Mouse (Mus musculus) forebrain, embryonic 16.5 days (tissue): ENCODE results near the gene Sash3. TPM values are rescaled to one million over a fixed set of nuclear protein-coding genes. Genes with fewer than 3 reads are reported as not detected.

Experiments used
- ATAC-seq: fragments of 200-750 bp; cut with Nextera tagmentation; 2 replicates; pipeline ENCODE4 v1.8.0; 2017; ENCODE audit warnings: mild to moderate bottlenecking, moderate library complexity
- H3K27ac ChIP-seq: fragments of 300-500 bp; sonication (generic); 2 replicates; pipeline ENCODE4 v1.5.1; 2014; ENCODE audit warnings: low read length, control low read depth
- H3K27me3 ChIP-seq: fragments of 300-500 bp; sonication (generic); replicated peaks from 2 replicates; pipeline ENCODE4 v1.6.1; 2014; ENCODE audit warnings: low read length; ENCODE audit not compliant: control insufficient read depth, insufficient read depth
- H3K36me3 ChIP-seq: fragments of 300-500 bp; sonication (generic); 2 replicates; pipeline ENCODE4 v1.6.1; 2014; ENCODE audit not compliant: control insufficient read depth, insufficient read depth
- H3K4me1 ChIP-seq: fragments of 300-500 bp; sonication (generic); replicated peaks from 2 replicates; pipeline ENCODE4 v1.6.1; 2014; ENCODE audit warnings: low read length; ENCODE audit not compliant: control insufficient read depth, insufficient read depth
- H3K4me2 ChIP-seq: fragments of 300-500 bp; sonication (generic); 2 replicates; pipeline ENCODE4 v1.6.1; 2014; ENCODE audit warnings: mild to moderate bottlenecking, low read length, control low read depth
- H3K4me3 ChIP-seq: fragments of 300-500 bp; sonication (generic); replicated peaks from 2 replicates; pipeline ENCODE4 v1.5.1; 2014; ENCODE audit warnings: mild to moderate bottlenecking, low read length, control low read depth
- H3K9ac ChIP-seq: fragments of 300-500 bp; sonication (generic); replicated peaks from 2 replicates; pipeline ENCODE4 v1.6.1; 2014; ENCODE audit warnings: low read depth, low read length, control low read depth
- H3K9me3 ChIP-seq: fragments of 300-500 bp; sonication (generic); 2 replicates; pipeline ENCODE4 v1.6.1; 2016; ENCODE audit warnings: low read length; ENCODE audit not compliant: control insufficient read depth
- WGBS: fragments of 180-500 bp; shearing (Covaris S2); extraction: QIAGEN DNeasy Blood & Tissue Kit; methylation state at CpG from one replicate; pipeline ENCODE4 v1.1.7; 2014; 5-methylcytosine and 5-hydroxymethylcytosine counted together
- polyA plus RNA-seq: library from polyadenylated mRNA; unstranded; fragments of >200 nt; fragmentation: Nextera tagmentation; extraction: Ambion mirVana; gene quantifications from 2 replicates; pipeline ENCODE4 v1.2.1, GENCODE M21; 2015

Sash3 gene
- polyA plus RNA-seq, 1 experiment from 2014 or later = 0.90 TPM

DNA sequence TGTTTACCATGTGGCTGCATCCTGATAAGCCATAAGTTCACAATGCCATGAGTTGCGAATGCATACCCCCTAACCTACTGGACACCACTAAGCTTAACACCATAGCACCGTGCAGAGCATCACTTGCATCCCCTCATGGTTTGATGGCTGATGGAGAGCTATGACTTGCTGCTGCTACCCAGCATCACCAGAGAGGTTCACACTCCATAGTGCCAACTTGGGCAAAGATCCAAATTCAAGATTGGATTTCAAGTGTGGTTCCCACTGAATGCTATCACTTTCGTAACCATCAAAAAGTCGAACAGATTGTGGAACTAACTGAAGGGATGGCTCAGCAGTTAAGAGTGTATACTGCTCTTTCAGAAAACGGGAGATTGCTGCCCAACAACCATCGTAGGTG lies 9.3 kb downstream of the Sash3 start:
- Histone ChIP-seq H3K4me1 (no peaks in the 10 kb centered on the region), H3K9ac (no peak overlapping the region), H3K27ac (no peak overlapping the region), H3K9me3 (no peaks in the 10 kb centered on the region), H3K36me3 (no peaks in the 10 kb centered on the region), H3K27me3 (no peaks in the 10 kb centered on the region), H3K4me3 (no peak overlapping the region), H3K4me2 (no peak overlapping the region)
- peak; percentile 54; the same call in 1 of the 2 replicates for ATAC-seq
- WGBS = 82% methylated on average over 6 of the region's 6 CpGs

DNA sequence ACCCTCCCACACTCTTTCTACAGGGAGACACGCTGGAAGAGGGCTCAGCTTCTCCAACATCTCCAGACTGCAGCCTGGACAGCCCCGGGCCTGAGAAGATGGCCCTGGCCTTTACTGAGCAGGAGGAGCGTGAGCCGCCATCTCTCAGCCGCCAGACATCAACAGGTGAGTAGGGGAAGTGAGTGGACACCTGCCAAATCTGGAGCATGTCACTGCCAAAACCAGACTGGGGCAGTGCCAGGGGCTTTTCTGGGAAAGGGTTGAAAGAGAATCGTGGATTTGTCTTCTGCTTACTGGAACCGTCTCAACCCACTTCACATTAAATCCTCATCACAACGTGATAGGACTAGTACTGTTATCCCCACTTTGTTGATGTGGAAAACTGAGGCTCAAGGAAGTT lies 11.2 kb downstream of the Sash3 start:
- no peak overlapping the region for H3K9ac ChIP-seq
- no peaks in the 10 kb centered on the region for H3K27me3 ChIP-seq
- no peak for ATAC-seq
- no peaks in the 10 kb centered on the region for H3K4me1 ChIP-seq
- H3K27ac ChIP-seq = no peak overlapping the region
- H3K9me3 ChIP-seq = no peaks in the 10 kb centered on the region
- H3K4me2 ChIP-seq = no peak overlapping the region
- H3K36me3 ChIP-seq = no peaks in the 10 kb centered on the region
- H3K4me3 ChIP-seq = no peak overlapping the region
- WGBS = 69% methylated on average over 8 of the region's 8 CpGs

DNA sequence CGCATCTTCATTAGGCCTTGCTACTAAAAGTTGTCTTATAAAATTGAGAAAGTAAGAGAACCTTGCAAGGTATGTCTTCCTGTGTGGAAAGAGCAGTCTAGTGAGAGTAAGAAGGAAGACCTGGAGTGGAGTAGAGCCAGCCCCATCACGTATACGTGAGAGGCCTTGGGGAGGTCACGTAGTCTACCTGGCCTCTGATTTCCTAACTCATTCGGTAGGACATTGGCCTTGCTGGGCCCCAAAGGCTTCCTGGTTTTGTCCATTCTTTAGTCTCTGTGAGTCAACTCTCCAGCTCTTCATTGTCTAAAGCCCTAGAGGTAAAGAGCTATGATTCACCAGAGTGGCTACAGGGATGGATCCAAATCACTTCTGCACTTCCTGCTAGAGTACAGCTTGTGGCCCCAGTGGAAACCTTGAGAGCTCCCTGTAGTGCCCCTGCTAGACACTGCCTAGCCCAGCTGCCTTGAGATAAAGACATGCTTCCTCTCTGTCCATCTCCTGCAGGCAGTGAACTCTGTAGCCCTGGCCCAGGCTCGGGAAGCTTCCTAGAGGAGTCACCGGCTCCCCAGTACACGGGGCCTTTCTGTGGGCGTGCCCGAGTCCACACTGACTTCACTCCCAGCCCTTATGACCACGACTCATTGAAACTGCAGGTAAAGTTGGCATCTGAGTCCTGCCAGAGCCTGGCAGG lies 12.1 kb downstream of the Sash3 start:
- Histone ChIP-seq H3K36me3 (no peaks in the 10 kb centered on the region), H3K4me3 (no peak overlapping the region), H3K4me1 (no peaks in the 10 kb centered on the region), H3K9me3 (no peaks in the 10 kb centered on the region), H3K27me3 (no peaks in the 10 kb centered on the region), H3K27ac (no peak overlapping the region), H3K9ac (no peak overlapping the region), H3K4me2 (no peak overlapping the region)
- no peak for ATAC-seq
- 93% methylated on average over 11 of the region's 11 CpGs for WGBS

DNA sequence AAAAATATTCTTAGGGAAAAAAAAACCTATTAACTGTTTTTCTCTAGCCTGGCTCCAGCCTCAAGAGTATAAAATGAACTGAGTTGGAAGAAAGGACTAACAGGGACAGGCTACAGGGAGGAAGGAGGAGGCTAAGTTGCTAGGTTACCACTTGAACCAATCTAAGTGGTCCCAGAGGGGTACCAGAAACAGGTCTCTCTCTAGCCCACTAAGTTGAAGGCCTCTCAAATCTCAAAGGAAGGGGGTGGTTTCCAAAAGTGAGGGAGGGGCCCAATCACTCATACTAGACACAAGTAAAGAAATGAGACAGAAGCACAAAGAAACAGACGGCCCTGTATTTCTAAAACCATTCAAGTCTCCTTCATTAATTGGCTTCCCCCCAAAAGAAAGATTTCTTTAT lies 23.7 kb downstream of the Sash3 start:
- 6% methylated on average over 1 of the region's 1 CpGs for WGBS

DNA sequence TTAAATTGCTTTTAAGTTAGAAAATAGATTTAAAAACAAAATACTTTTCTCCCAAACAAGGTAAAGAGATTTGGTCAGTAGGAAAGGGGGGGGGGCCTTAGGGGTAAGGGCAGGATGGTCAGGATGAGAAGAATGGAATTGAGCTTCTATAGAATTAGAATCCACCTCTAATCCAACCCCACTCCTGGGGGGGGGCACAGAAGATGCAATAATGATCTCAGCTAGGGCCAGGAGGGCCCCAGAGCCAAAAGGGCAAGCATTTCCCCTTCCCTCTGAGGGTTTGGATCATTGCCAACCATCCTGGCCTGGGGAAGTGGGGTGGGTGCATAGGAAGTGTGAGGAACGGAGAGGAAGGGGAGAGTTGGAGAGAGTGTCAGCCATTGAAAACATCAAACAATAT lies 24.1 kb downstream of the Sash3 start:
- peak; percentile 58 for ATAC-seq
- Histone ChIP-seq H3K9me3 (no peaks in the 10 kb centered on the region), H3K27ac (no peak overlapping the region), H3K4me3 (no peak overlapping the region), H3K4me1 (no peaks in the 10 kb centered on the region; the same call in 1 of the 2 replicates), H3K4me2 (no peak overlapping the region), H3K9ac (no peak overlapping the region), H3K27me3 (no peaks in the 10 kb centered on the region), H3K36me3 (no peaks in the 10 kb centered on the region)
- 17% methylated on average over 1 of the region's 1 CpGs for WGBS

More for the DNA sequence above, 23.7 kb downstream of the Sash3 start:
- H3K4me1 ChIP-seq = no peaks in the 10 kb centered on the region; the same call in 1 of the 2 replicates
- no peaks in the 10 kb centered on the region for H3K36me3 ChIP-seq
- H3K9me3 ChIP-seq = no peaks in the 10 kb centered on the region
- peak; percentile 89 for ATAC-seq
- H3K27me3 ChIP-seq = no peaks in the 10 kb centered on the region
- no peak overlapping the region for H3K4me2 ChIP-seq
- no peak overlapping the region for H3K27ac ChIP-seq
- H3K4me3 ChIP-seq = no peak overlapping the region
- H3K9ac ChIP-seq = no peak overlapping the region

DNA sequence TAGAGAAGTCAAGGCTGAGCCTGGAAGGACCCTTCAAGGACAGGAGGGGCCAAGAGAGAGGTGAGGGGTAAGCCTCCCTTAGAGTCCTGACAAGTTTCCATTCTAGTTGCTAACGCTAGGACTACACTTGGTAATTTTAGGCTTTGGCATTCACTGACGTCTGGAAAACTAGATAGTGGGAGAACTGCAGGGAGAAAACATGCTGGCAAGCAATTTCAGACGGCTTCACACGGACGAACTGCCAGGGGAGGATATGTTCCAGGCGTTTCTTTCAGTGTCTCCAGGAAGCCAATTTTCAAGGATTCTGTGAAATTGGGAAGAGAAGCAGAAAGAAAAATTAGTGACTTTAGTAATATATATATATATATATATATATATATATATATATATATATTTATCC lies 35.6 kb downstream of the Sash3 start:
- Histone ChIP-seq H3K27ac (no peak overlapping the region), H3K4me1 (no peaks in the 10 kb centered on the region), H3K4me2 (no peak overlapping the region), H3K9me3 (no peaks in the 10 kb centered on the region), H3K27me3 (no peaks in the 10 kb centered on the region), H3K36me3 (no peaks in the 10 kb centered on the region; the same call in 1 of the 2 replicates), H3K9ac (no peak overlapping the region), H3K4me3 (no peak overlapping the region)
- 91% methylated on average over 6 of the region's 6 CpGs for WGBS
- ATAC-seq = no peak

DNA sequence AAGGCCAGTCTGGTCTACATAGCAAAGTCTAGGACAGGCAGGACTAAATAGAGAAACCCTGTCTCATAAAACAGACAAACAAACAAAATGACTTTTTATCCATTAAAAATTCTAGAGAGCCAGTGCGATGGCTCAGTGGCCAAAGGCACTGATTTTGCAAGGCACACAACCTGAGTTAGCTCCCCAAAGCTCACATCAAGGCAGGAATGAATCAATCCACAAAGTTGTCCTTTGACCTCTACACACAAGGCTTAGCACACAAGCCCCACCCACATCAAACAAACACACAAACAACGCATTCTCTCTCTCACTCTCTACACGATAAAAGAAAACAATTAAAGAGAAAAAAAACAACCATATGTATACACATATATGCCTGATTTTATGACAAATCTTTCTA lies 38.5 kb downstream of the Sash3 start:
- Histone ChIP-seq H3K9ac (no peak overlapping the region), H3K4me1 (no peaks in the 10 kb centered on the region), H3K9me3 (no peaks in the 10 kb centered on the region), H3K27ac (no peak overlapping the region), H3K27me3 (no peaks in the 10 kb centered on the region), H3K4me3 (no peak overlapping the region), H3K4me2 (no peak overlapping the region), H3K36me3 (no peaks in the 10 kb centered on the region; the same call in 1 of the 2 replicates)
- ATAC-seq = no peak
- WGBS = 84% methylated on average over 3 of the region's 3 CpGs

DNA sequence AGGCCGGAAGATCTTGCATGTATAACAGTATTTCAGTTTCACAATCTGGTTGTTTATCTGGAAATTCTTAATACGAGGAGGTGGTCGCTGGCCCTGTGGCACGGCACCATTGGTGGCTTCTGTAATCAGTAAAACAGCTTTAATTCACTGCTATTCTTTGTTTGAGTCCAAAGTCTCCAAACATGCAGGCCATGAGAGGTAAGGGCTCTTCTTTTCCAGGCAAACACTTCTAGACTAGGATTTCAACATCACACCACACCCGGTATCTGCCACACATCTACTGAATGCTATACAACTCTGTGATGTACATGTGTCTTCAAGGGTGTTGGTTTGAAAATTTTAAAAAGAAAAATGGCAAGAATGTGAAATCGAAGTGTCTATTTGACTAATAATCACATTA lies 45.0 kb downstream of the Sash3 start:
- peaks cover 8% of the 10 kb centered on the region for H3K36me3 ChIP-seq
- no peak overlapping the region for H3K4me2 ChIP-seq
- no peak overlapping the region for H3K9ac ChIP-seq
- no peak for ATAC-seq
- no peak overlapping the region for H3K4me3 ChIP-seq
- no peak overlapping the region for H3K27ac ChIP-seq
- H3K9me3 ChIP-seq = no peaks in the 10 kb centered on the region
- no peaks in the 10 kb centered on the region for H3K27me3 ChIP-seq
- H3K4me1 ChIP-seq = no peaks in the 10 kb centered on the region
- WGBS = 91% methylated on average over 6 of the region's 6 CpGs

DNA sequence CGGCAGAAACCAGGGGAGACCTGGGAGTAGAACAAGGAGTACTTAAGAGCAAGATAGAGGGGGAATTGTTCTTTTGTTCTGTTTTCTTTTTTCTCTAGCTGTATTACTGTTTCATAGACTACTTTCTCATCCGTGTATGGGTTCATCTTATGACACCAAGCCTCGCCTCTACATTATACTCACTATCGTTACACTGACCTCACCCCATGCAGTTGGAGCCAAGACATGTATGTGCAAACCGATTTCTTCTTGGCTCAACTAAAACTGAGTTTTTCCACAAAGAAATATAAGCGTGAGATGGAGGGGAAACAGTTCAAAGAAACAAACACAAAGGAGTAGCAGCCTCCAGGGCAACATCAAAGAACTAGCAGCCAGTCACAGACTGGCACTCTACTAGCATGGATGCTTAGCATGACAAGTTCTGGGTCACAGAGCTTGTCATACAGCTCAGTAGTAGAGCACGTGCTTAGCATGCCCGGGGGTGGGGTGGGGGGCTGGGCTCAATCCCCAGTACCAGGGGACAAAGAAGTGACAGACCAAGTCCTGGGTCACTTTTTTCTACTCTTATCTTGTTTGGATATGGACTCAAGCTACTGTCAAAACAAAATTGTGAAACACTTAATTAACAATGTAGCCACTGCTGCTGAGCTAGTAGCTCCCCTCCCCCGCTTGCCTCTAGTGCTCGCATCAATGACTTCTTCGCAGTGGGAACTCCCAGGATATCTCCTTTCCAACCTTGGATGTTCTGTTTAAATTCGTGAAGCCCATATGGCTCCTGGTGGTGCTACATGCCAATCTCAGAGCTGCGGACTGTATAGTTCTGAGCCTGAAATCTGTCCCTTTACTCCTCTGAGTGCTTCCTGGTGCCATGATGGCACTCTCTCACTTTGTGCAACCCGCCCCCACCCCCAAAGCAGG lies 47.3 kb downstream of the Sash3 start:
- no peaks in the 10 kb centered on the region for H3K4me1 ChIP-seq
- no peaks in the 10 kb centered on the region for H3K27me3 ChIP-seq
- peaks cover 8% of the 10 kb centered on the region for H3K36me3 ChIP-seq
- no peak overlapping the region for H3K27ac ChIP-seq
- H3K9ac ChIP-seq = no peak overlapping the region
- WGBS = 60% methylated on average over 14 of the region's 14 CpGs
- no peak for ATAC-seq
- H3K9me3 ChIP-seq = no peaks in the 10 kb centered on the region
- no peak overlapping the region for H3K4me2 ChIP-seq
- H3K4me3 ChIP-seq = no peak overlapping the region
